Mouse (Mus musculus) intestine, embryonic 14.5 days (tissue): ENCODE measurements around the gene Odaph. TPM values are rescaled to one million over a fixed set of nuclear protein-coding genes. Genes with fewer than 3 reads are reported as not detected.

Source experiments
- ATAC-seq: fragments of 200-750 bp; cut with Nextera tagmentation; replicated peaks from 2 replicates; pipeline ENCODE4 v1.8.0; 2017; ENCODE audit warnings: low read depth, moderate number of reproducible peaks, moderate TSS enrichment, moderate library complexity; ENCODE audit not compliant: low FRiP score, low TSS enrichment
- DNase-seq: peaks from one replicate; pipeline ENCODE4 v3.0.0-alpha.2; 2018; ENCODE audit warnings: low spot score
- H3K27ac ChIP-seq: fragments of 300-500 bp; sonication (generic); 2 replicates; pipeline ENCODE4 v1.5.1; 2014; ENCODE audit warnings: low read depth, mild to moderate bottlenecking, control low read depth
- H3K27me3 ChIP-seq: fragments of 300-500 bp; sonication (generic); replicated peaks from 2 replicates; pipeline ENCODE4 v1.6.1; 2014; ENCODE audit warnings: low read length, control low read depth; ENCODE audit not compliant: control insufficient read depth, insufficient read depth
- H3K36me3 ChIP-seq: fragments of 300-500 bp; sonication (generic); 2 replicates; pipeline ENCODE4 v1.6.1; 2014; ENCODE audit warnings: low read length, control low read depth; ENCODE audit not compliant: control insufficient read depth, insufficient read depth
- H3K4me1 ChIP-seq: fragments of 300-500 bp; sonication (generic); replicated peaks from 2 replicates; pipeline ENCODE4 v1.6.1; 2014; ENCODE audit warnings: low read length, control low read depth, mixed read lengths; ENCODE audit not compliant: control insufficient read depth, insufficient read depth
- H3K4me2 ChIP-seq: fragments of 300-500 bp; sonication (generic); 2 replicates; pipeline ENCODE4 v1.6.1; 2014; ENCODE audit warnings: low read length
- H3K4me3 ChIP-seq: fragments of 300-500 bp; sonication (generic); 2 replicates; pipeline ENCODE4 v1.5.1; 2014; ENCODE audit warnings: low read depth, low read length, control low read depth, mixed read lengths
- H3K9ac ChIP-seq: fragments of 300-500 bp; sonication (generic); 2 replicates; pipeline ENCODE4 v1.6.1; 2014; ENCODE audit warnings: mild to moderate bottlenecking, low read length
- H3K9me3 ChIP-seq: fragments of 300-500 bp; sonication (generic); 2 replicates; pipeline ENCODE4 v1.6.1; 2016; ENCODE audit warnings: low read length, control low read depth; ENCODE audit not compliant: control insufficient read depth
- WGBS: fragments of 180-500 bp; shearing (Covaris S2); extraction: QIAGEN DNeasy Blood & Tissue Kit; methylation state at CpG from one replicate; pipeline ENCODE4 v1.1.7; 2014; 5-methylcytosine and 5-hydroxymethylcytosine counted together
- polyA plus RNA-seq: library from polyadenylated mRNA; unstranded; fragments of >200 nt; fragmentation: Nextera tagmentation; extraction: Ambion mirVana; gene quantifications from 2 replicates; pipeline ENCODE4 v1.2.1, GENCODE M21; 2014

The Odaph gene
- polyA plus RNA-seq, 1 experiment from 2014 or later, result not detected

DNA sequence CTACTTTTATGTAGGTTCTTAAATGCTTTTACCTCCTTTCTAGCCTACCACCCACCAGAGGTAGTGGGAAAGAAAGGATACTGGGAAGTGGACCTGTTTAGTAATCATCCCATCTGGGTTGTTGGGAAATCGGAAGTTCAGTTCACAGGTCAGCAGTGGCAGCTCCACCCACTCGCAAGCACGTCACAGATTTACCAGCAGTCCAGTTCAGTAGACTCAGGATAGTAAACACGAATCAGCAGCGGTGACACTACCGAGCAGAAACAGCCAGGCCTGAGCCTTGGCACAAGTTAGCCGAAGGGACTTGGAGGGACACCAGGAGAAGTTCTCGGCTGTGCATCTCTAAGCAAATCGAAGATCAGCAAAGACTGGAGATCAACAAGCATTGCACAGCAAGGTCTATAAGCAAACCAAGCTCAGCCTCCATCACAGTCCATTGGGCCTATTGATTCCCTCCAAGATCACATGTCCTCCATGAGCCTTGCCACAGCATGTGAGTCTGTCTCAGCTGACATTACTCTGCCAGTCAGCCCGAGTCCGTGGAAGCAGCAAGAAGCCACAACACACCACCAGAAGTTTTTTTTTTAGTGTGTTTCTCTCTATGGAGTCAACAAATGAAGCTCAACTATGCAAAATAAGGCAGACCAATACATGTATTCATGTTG is 6.0 kb upstream of the Odaph start:
- H3K9me3 ChIP-seq, result no peaks in the 10 kb centered on the region
- H3K27ac ChIP-seq, result no peak overlapping the region
- no peak overlapping the region for H3K4me3 ChIP-seq
- WGBS, result 88% methylated on average over 11 of the region's 11 CpGs
- no peak overlapping the region for H3K9ac ChIP-seq
- DNase-seq (no peak), ATAC-seq (no peak)
- H3K27me3 ChIP-seq, result no peaks in the 10 kb centered on the region
- H3K4me1 ChIP-seq, result no peaks in the 10 kb centered on the region
- no peaks in the 10 kb centered on the region for H3K36me3 ChIP-seq
- no peak overlapping the region for H3K4me2 ChIP-seq

DNA sequence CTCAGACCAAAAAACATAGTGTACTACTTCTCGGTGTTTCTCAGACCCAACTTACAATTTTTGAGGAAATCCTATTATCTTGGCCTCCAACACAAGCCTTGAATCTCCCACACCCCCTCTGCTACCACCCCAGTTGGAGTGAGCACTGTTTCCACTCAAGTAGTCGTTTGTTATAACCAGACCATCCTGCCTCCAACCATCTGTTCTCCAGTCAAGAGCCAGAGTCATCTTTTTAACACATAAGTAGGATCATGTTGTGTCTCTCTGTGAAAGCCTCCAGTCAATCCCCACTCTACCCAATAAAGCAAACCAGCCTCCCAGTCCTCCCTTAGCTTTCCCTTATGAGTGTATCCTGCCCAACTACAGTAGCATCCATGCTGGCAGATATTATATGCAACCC is 3.8 kb upstream of the Odaph start:
- Histone ChIP-seq H3K27ac (no peak overlapping the region), H3K36me3 (no peaks in the 10 kb centered on the region), H3K4me2 (no peak overlapping the region), H3K27me3 (no peaks in the 10 kb centered on the region), H3K4me1 (no peaks in the 10 kb centered on the region), H3K9me3 (no peaks in the 10 kb centered on the region), H3K4me3 (no peak overlapping the region), H3K9ac (no peak overlapping the region)
- 61% methylated on average over 2 of the region's 2 CpGs for WGBS
- ATAC-seq, result no peak
- DNase-seq, result no peak

DNA sequence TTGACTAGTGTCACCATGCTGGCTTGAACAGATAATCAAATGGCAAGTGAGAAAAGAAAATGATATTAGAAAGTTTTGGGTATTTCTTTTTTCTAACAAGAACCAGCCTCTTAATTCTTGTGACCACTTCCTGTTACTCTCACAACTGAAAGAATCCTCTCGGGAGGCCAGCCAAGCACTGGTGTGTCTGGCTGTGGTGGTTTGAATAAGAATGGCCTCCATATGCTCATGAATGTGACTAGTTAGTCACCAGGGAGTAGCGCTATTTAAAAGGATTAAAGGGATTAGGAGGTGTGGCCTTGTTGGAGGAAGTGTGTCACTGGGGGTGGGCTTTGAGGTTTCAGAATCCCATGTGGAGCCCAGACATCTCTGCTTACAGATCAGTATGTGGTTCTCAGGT is 1.6 kb upstream of the Odaph start:
- no peak for ATAC-seq
- Histone ChIP-seq H3K27me3 (no peaks in the 10 kb centered on the region), H3K9me3 (no peaks in the 10 kb centered on the region), H3K27ac (no peak overlapping the region), H3K36me3 (no peaks in the 10 kb centered on the region), H3K9ac (no peak overlapping the region), H3K4me3 (no peak overlapping the region), H3K4me2 (no peak overlapping the region), H3K4me1 (no peaks in the 10 kb centered on the region)
- 71% methylated on average over 2 of the region's 2 CpGs for WGBS
- DNase-seq, result no peak

DNA sequence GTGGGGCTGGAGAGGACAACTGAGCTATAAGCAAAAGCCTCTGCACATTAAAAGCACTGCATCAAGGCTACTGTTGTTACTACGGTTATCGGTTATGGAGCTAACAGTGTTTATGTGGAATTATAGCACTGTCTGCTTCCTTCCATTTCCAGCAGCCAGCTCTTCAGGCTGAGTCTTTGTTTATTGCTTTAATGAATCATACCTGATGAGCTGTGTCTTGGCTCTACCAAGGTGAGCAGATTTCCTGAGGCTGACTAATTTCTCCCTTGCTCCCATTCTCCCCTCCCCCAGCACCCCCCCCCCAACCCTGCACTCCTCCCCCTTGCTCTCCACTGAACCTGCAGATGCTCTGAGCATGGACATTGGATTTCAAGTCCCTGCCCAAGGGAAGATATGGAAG is 524 bp downstream of the Odaph start:
- Histone ChIP-seq H3K27me3 (no peaks in the 10 kb centered on the region), H3K27ac (no peak overlapping the region), H3K9ac (no peak overlapping the region), H3K4me1 (no peaks in the 10 kb centered on the region), H3K9me3 (no peaks in the 10 kb centered on the region), H3K36me3 (no peaks in the 10 kb centered on the region), H3K4me2 (no peak overlapping the region), H3K4me3 (no peak overlapping the region)
- ATAC-seq (no peak), DNase-seq (no peak)
- 67% methylated on average over 2 of the region's 2 CpGs for WGBS

DNA sequence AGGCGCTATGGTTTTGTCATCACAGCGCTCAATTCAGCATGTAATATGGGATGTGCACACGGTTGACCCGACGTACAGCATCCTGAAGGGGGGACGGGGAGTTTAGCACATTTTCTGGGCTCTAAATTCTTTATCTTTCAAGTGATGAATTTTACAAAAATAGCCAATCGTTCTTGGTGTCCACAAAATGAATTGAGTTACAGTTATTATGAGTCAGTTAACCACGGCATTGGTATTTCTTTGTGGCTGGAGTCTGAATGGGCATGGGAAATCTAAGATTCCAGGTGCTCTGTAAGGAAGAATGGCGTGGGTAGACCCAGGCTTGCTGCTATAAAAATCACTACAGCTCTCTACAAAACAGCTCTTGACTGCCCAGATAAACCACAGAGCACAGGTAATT is 2.0 kb downstream of the Odaph start:
- Histone ChIP-seq H3K27ac (no peak overlapping the region), H3K9me3 (no peaks in the 10 kb centered on the region), H3K4me3 (no peak overlapping the region), H3K4me2 (no peak overlapping the region), H3K4me1 (no peaks in the 10 kb centered on the region), H3K27me3 (no peaks in the 10 kb centered on the region), H3K36me3 (no peaks in the 10 kb centered on the region), H3K9ac (no peak overlapping the region)
- ATAC-seq, result no peak
- 85% methylated on average over 9 of the region's 9 CpGs for WGBS
- no peak for DNase-seq

DNA sequence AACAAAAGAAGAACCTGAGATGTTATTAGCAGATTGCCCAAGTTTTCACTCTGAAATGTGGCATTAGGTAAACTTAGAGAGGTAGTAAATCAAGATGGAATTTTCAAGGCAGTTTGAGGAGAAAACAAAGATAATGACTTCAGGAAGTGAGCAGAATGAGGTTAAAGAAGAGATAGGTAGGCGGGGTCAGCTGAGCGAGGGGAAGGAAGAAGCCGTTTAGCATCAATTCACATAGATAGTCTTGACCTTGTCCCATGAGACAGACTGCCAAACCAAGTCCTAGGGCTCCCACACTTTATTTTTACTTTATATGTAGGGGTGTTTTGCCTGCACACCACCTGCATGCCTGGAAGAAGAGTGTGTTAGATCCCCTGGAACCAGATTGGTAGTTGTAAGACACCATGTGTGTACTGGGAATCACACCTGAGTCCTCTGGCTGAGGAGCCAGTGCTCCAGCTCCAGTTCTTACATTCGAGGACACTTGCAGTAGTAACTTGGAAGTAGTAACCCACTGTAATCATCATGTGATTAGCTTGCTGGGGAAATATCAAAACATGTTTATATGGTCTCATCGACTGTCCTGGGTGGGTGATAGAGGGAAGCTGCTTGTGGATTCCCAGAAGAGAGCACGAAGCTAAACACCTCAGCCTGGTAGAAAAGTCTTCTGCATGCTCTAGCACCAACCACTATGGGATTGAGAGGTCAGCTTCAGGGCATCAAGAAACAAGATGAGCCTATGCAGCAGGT is 4.1 kb downstream of the Odaph start:
- Histone ChIP-seq H3K4me1 (no peaks in the 10 kb centered on the region), H3K9me3 (no peaks in the 10 kb centered on the region), H3K27ac (no peak overlapping the region), H3K9ac (no peak overlapping the region), H3K4me2 (no peak overlapping the region), H3K36me3 (no peaks in the 10 kb centered on the region), H3K27me3 (no peaks in the 10 kb centered on the region), H3K4me3 (no peak overlapping the region)
- ATAC-seq, result no peak
- DNase-seq, result no peak
- 75% methylated on average over 6 of the region's 6 CpGs for WGBS

DNA sequence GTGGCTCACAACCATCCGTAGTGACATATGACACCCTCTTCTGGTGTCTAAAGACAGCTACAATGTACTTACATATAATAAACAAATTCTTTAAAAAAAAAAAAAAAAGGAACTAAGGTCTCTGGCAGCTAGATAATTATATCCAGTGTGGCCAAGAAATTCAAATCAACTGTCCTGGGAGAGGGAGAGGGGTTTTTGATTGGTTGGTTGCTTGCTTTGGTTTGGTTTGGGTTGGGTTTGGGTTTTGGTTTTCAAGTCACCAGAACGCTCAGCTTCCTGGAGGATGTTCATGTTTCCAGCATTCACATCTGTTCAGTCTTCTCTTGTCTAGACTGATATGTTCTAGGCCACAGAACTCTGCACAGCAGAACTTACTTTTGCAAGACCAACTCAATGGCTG is 5.8 kb downstream of the Odaph start:
- DNase-seq (no peak), ATAC-seq (no peak)
- H3K9ac ChIP-seq, result no peak overlapping the region
- H3K4me3 ChIP-seq, result no peak overlapping the region
- no peaks in the 10 kb centered on the region for H3K27me3 ChIP-seq
- no peaks in the 10 kb centered on the region for H3K4me1 ChIP-seq
- H3K36me3 ChIP-seq, result no peaks in the 10 kb centered on the region
- no peak overlapping the region for H3K27ac ChIP-seq
- H3K4me2 ChIP-seq, result no peak overlapping the region
- WGBS, result 95% methylated on average over 2 of the region's 2 CpGs
- no peaks in the 10 kb centered on the region for H3K9me3 ChIP-seq

DNA sequence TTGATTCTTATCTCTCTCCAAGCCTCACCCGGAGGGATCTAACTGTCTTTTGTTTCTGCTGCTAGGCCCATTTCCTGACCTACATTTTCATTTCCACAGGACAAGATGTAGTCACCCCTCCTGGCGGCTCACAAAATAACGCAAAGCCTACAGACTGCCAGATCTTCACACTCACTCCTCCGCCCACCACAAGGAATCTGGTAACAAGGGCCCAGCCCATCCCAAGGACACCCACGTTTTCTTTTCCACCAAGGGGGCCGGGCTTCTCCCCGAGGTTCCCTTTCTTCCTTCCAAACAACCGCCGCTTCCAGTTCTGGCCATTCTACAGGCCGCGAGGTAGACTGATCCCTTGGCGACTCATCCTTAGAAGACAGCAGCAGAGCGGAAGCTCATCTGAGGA is 7.3 kb downstream of the Odaph start:
- Histone ChIP-seq H3K27ac (no peak overlapping the region), H3K4me2 (no peak overlapping the region), H3K4me3 (no peak overlapping the region), H3K9me3 (no peaks in the 10 kb centered on the region), H3K4me1 (no peaks in the 10 kb centered on the region), H3K27me3 (no peaks in the 10 kb centered on the region), H3K36me3 (no peaks in the 10 kb centered on the region), H3K9ac (no peak overlapping the region)
- WGBS, result 65% methylated on average over 13 of the region's 13 CpGs
- DNase-seq, result no peak
- ATAC-seq, result no peak

DNA sequence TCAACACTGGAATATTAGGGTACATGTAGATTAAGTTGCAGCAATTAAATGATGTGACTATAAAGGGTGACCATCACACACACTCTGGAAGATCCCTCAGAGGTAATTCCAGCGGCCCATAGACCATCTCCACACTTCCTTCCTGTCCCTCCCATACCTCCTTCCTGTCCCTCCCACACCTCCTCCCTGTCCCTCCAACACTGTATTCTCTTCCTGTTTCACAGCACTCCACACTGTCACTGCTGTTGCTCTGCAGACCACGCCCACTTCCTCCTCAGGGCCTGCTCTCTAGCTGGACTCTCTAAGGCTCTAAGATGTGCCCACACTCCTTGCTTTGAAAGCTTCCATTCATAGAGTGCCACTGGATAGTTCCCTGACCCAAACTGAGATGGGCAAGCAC is 13.5 kb downstream of the Odaph start:
- Histone ChIP-seq H3K4me1 (no peaks in the 10 kb centered on the region), H3K4me2 (no peak overlapping the region), H3K36me3 (no peaks in the 10 kb centered on the region), H3K4me3 (no peak overlapping the region), H3K27ac (no peak overlapping the region), H3K27me3 (no peaks in the 10 kb centered on the region), H3K9ac (no peak overlapping the region), H3K9me3 (no peaks in the 10 kb centered on the region)
- 69% methylated on average over 2 of the region's 2 CpGs for WGBS
- DNase-seq (no peak), ATAC-seq (no peak)
